Mouse (Mus musculus) urinary bladder, postnatal 0 days (tissue): ENCODE data around the gene Lcor. TPM values are rescaled to one million over a fixed set of nuclear protein-coding genes. Genes with fewer than 3 reads are reported as not detected.

Experiments used
- microRNA-seq: library from miRNA; unstranded; fragments of <30 nt; microRNA quantifications from one replicate; pipeline ENCODE4, GENCODE M21; 2016
- polyA plus RNA-seq: library from polyadenylated mRNA; unstranded; fragments of >200 nt; fragmentation: Nextera tagmentation; extraction: Ambion mirVana; gene quantifications from 2 replicates; pipeline ENCODE4 v1.2.1, GENCODE M21; 2015

The Lcor gene
- 8.3 and 9.1 TPM in 2 replicates for polyA plus RNA-seq

GRCm38 (mm10) chr19:41482190-41482908 is at the start of gene Lcor:
Lcor (plus strand) TSS chr19:41482637.

GRCm38 (mm10) chr19:41581706-41582420 is 99.4 kb downstream of the Lcor start, which contains the start of gene Gm340:
Gm340 (plus strand) TSS chr19:41582370.

Small RNAs within 50 kb of the gene (microRNA-seq; reads per million reads assigned to microRNA genes)
- not detected for gene Mir8091

Other genes starting within 250 kb of the Lcor start
- gene Tm9sf3, start 218.6 kb upstream of the Lcor start, polyA plus RNA-seq: 100 and 115 TPM in 2 replicates
- 2.0 and 3.4 TPM in 2 replicates for gene Pik3ap1, start 97.5 kb upstream of the Lcor start, polyA plus RNA-seq
- gene Gm340, start 99.7 kb downstream of the Lcor start, polyA plus RNA-seq: 1.2 and 1.3 TPM in 2 replicates